Mouse (Mus musculus) heart, postnatal 4 days (tissue): ENCODE measurements around the gene Fgfr2. TPM values are rescaled to one million over a fixed set of nuclear protein-coding genes. Genes with fewer than 3 reads are reported as not detected.
A peak's percentile ranks its signal among the peaks of the same experiment; 100 is the strongest.

Experiments used
- DNase-seq: peaks from one replicate; pipeline ENCODE4 v3.0.0; 2021
- total RNA-seq, 2 experiments: library from RNA; stranded (reverse); gene quantifications; 2 replicates each; pipeline ENCODE4 v1.2.3; 2021

The Fgfr2 gene
- total RNA-seq, 2 experiments from 2014 or later = 10.2 to 10.6 TPM

- peak; percentile 91 for DNase-seq
These were observed 1752.3 kb downstream of the Fgfr2 start, which contains the start of gene Pstk for GRCm38 (mm10) chr7:131370648-131371469. TSS of gene Pstk (plus strand) at chr7:131371141.

- DNase-seq = no peak
These were observed 1759.0 kb downstream of the Fgfr2 start for GRCm38 (mm10) chr7:131364131-131364530.

GRCm38 (mm10) chr7:131362615-131363300, 1760.4 kb downstream of the Fgfr2 start, which contains the start of gene 2310057M21Rik:
TSS of gene 2310057M21Rik (minus strand) at chr7:131362759.
- peak; percentile 96 for DNase-seq

GRCm38 (mm10) chr7:131362269-131362614, 1760.9 kb downstream of the Fgfr2 start:
- no peak for DNase-seq

GRCm38 (mm10) chr7:131356105-131356504, 1767.0 kb downstream of the Fgfr2 start:
- DNase-seq = no peak

- no peak for DNase-seq
These were observed 1777.2 kb downstream of the Fgfr2 start for GRCm38 (mm10) chr7:131345856-131346541.

- DNase-seq = no peak
These were observed 1785.6 kb downstream of the Fgfr2 start for GRCm38 (mm10) chr7:131337502-131338068.

- no peak for DNase-seq
These were observed 1789.6 kb downstream of the Fgfr2 start, which contains the start of gene Fam24a for GRCm38 (mm10) chr7:131333564-131333963. TSS of gene Fam24a (plus strand) at chr7:131333864.

- DNase-seq = no peak
These were observed 1791.5 kb downstream of the Fgfr2 start for GRCm38 (mm10) chr7:131331688-131332087.

GRCm38 (mm10) chr7:131329416-131329815, 1793.7 kb downstream of the Fgfr2 start, which contains the start of gene Fam24b:
TSS of gene Fam24b (minus strand) at chr7:131329516.
- no peak for DNase-seq

- DNase-seq = no peak
These were observed 1796.1 kb downstream of the Fgfr2 start for GRCm38 (mm10) chr7:131327054-131327453.

GRCm38 (mm10) chr7:131322192-131322591, 1801.0 kb downstream of the Fgfr2 start, which contains the start of gene Cuzd1:
TSS of gene Cuzd1 (minus strand) at chr7:131322292.
- no peak for DNase-seq

- DNase-seq = no peak
These were observed 1804.8 kb downstream of the Fgfr2 start for GRCm38 (mm10) chr7:131318340-131318739.

- DNase-seq = no peak
These were observed 1805.6 kb downstream of the Fgfr2 start for GRCm38 (mm10) chr7:131317587-131317986.

GRCm38 (mm10) chr7:131314493-131314892, 1808.7 kb downstream of the Fgfr2 start:
- DNase-seq = no peak

GRCm38 (mm10) chr7:131306733-131307132, 1816.4 kb downstream of the Fgfr2 start:
- no peak for DNase-seq

GRCm38 (mm10) chr7:131303340-131303739, 1819.8 kb downstream of the Fgfr2 start:
- no peak for DNase-seq

GRCm38 (mm10) chr7:131297151-131297550, 1826.0 kb downstream of the Fgfr2 start:
- DNase-seq = no peak

GRCm38 (mm10) chr7:131265851-131266250, 1857.3 kb downstream of the Fgfr2 start:
- peak; percentile 58 for DNase-seq

GRCm38 (mm10) chr7:131264251-131264650, 1858.9 kb downstream of the Fgfr2 start:
- no peak for DNase-seq

GRCm38 (mm10) chr7:131260946-131261345, 1862.2 kb downstream of the Fgfr2 start:
- DNase-seq = no peak

- DNase-seq = no peak
These were observed 1865.8 kb downstream of the Fgfr2 start for GRCm38 (mm10) chr7:131257309-131257708.
